In genomic region chr8:4483330-4483729, GRCm38 (mm10) we compare ENCODE assay signal across 9 mouse cellular contexts. TPM values are rescaled to one million over a fixed set of nuclear protein-coding genes. Genes with fewer than 3 reads are reported as not detected.
A peak's percentile ranks its signal among the peaks of the same experiment; 100 is the strongest.
DNase-seq lines count a peak whose midpoint lies in the region; ATAC-seq lines count a peak whose summit lies in the region.
"Had no signal": no experiment of that assay in that cellular context is flagged by ENCODE, and none has a peak within 500 bp of the region (broad histone marks: within the 10 kb centered on the region; RNA-seq: fewer than 3 reads in every experiment).

No protein-coding gene starts in this region.

- no peak overlapping the region for H3K4me3 ChIP-seq in lung, embryonic 16.5 days (ENCODE audit: low read length)
- H3K4me3 ChIP-seq in midbrain, embryonic 16.5 days (ENCODE audit: low read depth, low read length), result no peak overlapping the region
- H3K4me3 ChIP-seq: limb, embryonic 15.5 days had no signal

- peak; percentile 51 to 52 for DNase-seq in cerebellum, postnatal 10 days
- DNase-seq in cerebellum, adult 9-10 months, result no peak
- peak; percentile 24 for DNase-seq in testis, postnatal 14 days (ENCODE audit: low spot score)
- no peak for DNase-seq in testis, postnatal 10 days (ENCODE audit: low spot score)
- peak; percentile 18 to 61 for DNase-seq in urinary bladder, postnatal 4 days (ENCODE audit: low spot score in 2 of 2)
- no peak for DNase-seq in yolk sac, embryonic 10.5 days (ENCODE audit: low spot score)

- no peak overlapping the region for H3K27ac ChIP-seq in lung, embryonic 16.5 days (ENCODE audit: low read length)
- H3K27ac ChIP-seq in midbrain, embryonic 16.5 days (ENCODE audit: low read length), result no peak overlapping the region
- H3K27ac ChIP-seq: limb, embryonic 15.5 days had no signal

- no peaks in the 10 kb centered on the region for H3K9me3 ChIP-seq in lung, embryonic 16.5 days (ENCODE audit: control insufficient read depth, low read length)
- H3K9me3 ChIP-seq in midbrain, embryonic 16.5 days (replicated peaks; ENCODE audit: control insufficient read depth, low read length, poor library complexity, severe bottlenecking), result no peaks in the 10 kb centered on the region
- H3K9me3 ChIP-seq: limb, embryonic 15.5 days had no signal

- WGBS in lung, embryonic 16.5 days, result 63% methylated on average over 6 of the region's 6 CpGs
- WGBS in midbrain, embryonic 16.5 days, result 80% methylated on average over 6 of the region's 6 CpGs

- no peaks in the 10 kb centered on the region for H3K36me3 ChIP-seq in lung, embryonic 16.5 days (ENCODE audit: control insufficient read depth, insufficient read depth, low read length)
- H3K36me3 ChIP-seq in midbrain, embryonic 16.5 days (ENCODE audit: control insufficient read depth, insufficient read depth, low read length), result no peaks in the 10 kb centered on the region
- H3K36me3 ChIP-seq: limb, embryonic 15.5 days had no signal

- ATAC-seq in lung, embryonic 16.5 days (ENCODE audit: low read depth), result peak; percentile 94
- no peak for ATAC-seq in midbrain, embryonic 16.5 days

- no peak overlapping the region for H3K4me2 ChIP-seq in lung, embryonic 16.5 days (ENCODE audit: low read depth, low read length)
- no peak overlapping the region for H3K4me2 ChIP-seq in midbrain, embryonic 16.5 days (ENCODE audit: low read length)
- H3K4me2 ChIP-seq: limb, embryonic 15.5 days had no signal

- no peaks in the 10 kb centered on the region for H3K27me3 ChIP-seq in lung, embryonic 16.5 days (ENCODE audit: control insufficient read depth, insufficient read depth, low read depth, low read length)
- no peaks in the 10 kb centered on the region for H3K27me3 ChIP-seq in midbrain, embryonic 16.5 days (ENCODE audit: control insufficient read depth, insufficient read depth, low read depth, low read length)
- H3K27me3 ChIP-seq: limb, embryonic 15.5 days had no signal

- no peak overlapping the region for H3K9ac ChIP-seq in lung, embryonic 16.5 days (ENCODE audit: low read length)
- H3K9ac ChIP-seq in midbrain, embryonic 16.5 days (ENCODE audit: low read depth, low read length), result no peak overlapping the region
- H3K9ac ChIP-seq: limb, embryonic 15.5 days had no signal

- H3K4me1 ChIP-seq in lung, embryonic 16.5 days (replicated peaks; ENCODE audit: control insufficient read depth, insufficient read depth, low read length), result no peaks in the 10 kb centered on the region
- no peaks in the 10 kb centered on the region for H3K4me1 ChIP-seq in midbrain, embryonic 16.5 days (ENCODE audit: control insufficient read depth, insufficient read depth, low read length)

RNA-seq across cellular contexts. Expression of gene Cers4, which starts 9.5 kb away (rescaled TPM):
- 30.2 and 31.0 TPM in 2 replicates for polyA plus RNA-seq in lung, embryonic 16.5 days (2015; fragmentation: Nextera tagmentation; extraction: Ambion mirVana)
- polyA plus RNA-seq in midbrain, embryonic 16.5 days (2015; fragmentation: Nextera tagmentation; extraction: Ambion mirVana), result 58.8 and 59.3 TPM in 2 replicates

Comparison
In these comparisons a context has a peak if more than half of its experiments do, and no peak if none do; other contexts are left out.
1. DNase-seq: peak in cerebellum, postnatal 10 days (2 of 2), testis, postnatal 14 days (single experiment) and urinary bladder, postnatal 4 days (2 of 2); none in cerebellum, adult 9-10 months (single experiment), testis, postnatal 10 days (single experiment) and yolk sac, embryonic 10.5 days (single experiment).